Mouse (Mus musculus) lung, embryonic 14.5 days (tissue): ENCODE measurements around the gene Fam161a. TPM values are rescaled to one million over a fixed set of nuclear protein-coding genes. Genes with fewer than 3 reads are reported as not detected.

ENCODE experiments used
- ATAC-seq: fragments of 200-750 bp; cut with Nextera tagmentation; 2 replicates; pipeline ENCODE4 v1.8.0; 2017; ENCODE audit warnings: mild to moderate bottlenecking, moderate TSS enrichment, moderate library complexity; ENCODE audit not compliant: insufficient read depth
- DNase-seq: peaks from one replicate; pipeline ENCODE4 v3.0.0-alpha.2; 2015
- H3K27ac ChIP-seq: fragments of 300-500 bp; sonication (generic); 2 replicates; pipeline ENCODE4 v1.5.1; 2014; ENCODE audit warnings: low read depth, mild to moderate bottlenecking, moderate library complexity
- H3K27me3 ChIP-seq: fragments of 300-500 bp; sonication (generic); 2 replicates; pipeline ENCODE4 v1.6.1; 2014; ENCODE audit warnings: low read length, control low read depth; ENCODE audit not compliant: insufficient read depth
- H3K36me3 ChIP-seq: fragments of 300-500 bp; sonication (generic); 2 replicates; pipeline ENCODE4 v1.6.1; 2014; ENCODE audit warnings: control low read depth; ENCODE audit not compliant: insufficient read depth
- H3K4me1 ChIP-seq: fragments of 300-500 bp; sonication (generic); 2 replicates; pipeline ENCODE4 v1.6.1; 2014; ENCODE audit warnings: antibody characterized with exemption, control low read depth; ENCODE audit not compliant: insufficient read depth
- H3K4me2 ChIP-seq: fragments of 300-500 bp; sonication (generic); 2 replicates; pipeline ENCODE4 v1.6.1; 2014; ENCODE audit warnings: mild to moderate bottlenecking
- H3K4me3 ChIP-seq: fragments of 300-500 bp; sonication (generic); 2 replicates; pipeline ENCODE4 v1.5.1; 2014; ENCODE audit warnings: low read depth, low read length
- H3K9ac ChIP-seq: fragments of 300-500 bp; sonication (generic); 2 replicates; pipeline ENCODE4 v1.6.1; 2014
- H3K9me3 ChIP-seq: fragments of 300-500 bp; sonication (generic); 2 replicates; pipeline ENCODE4 v1.6.1; 2016; ENCODE audit warnings: low read depth, low read length, control low read depth
- CTCF ChIP-seq: IDR thresholded peaks from 2 replicates; pipeline ENCODE4 v1.5.1; 2016; ENCODE audit warnings: antibody characterized with exemption, low read depth
- WGBS: fragments of 180-500 bp; shearing (Covaris S2); extraction: QIAGEN DNeasy Blood & Tissue Kit; methylation state at CpG from one replicate; pipeline ENCODE4 v1.1.7; 2014; 5-methylcytosine and 5-hydroxymethylcytosine counted together
- polyA plus RNA-seq: library from polyadenylated mRNA; unstranded; fragments of >200 nt; fragmentation: Nextera tagmentation; extraction: Ambion mirVana; gene quantifications from 2 replicates; pipeline ENCODE4 v1.2.1, GENCODE M21; 2014

The Fam161a gene
- polyA plus RNA-seq, 1 experiment from 2014 or later, result 3.8 TPM

DNA sequence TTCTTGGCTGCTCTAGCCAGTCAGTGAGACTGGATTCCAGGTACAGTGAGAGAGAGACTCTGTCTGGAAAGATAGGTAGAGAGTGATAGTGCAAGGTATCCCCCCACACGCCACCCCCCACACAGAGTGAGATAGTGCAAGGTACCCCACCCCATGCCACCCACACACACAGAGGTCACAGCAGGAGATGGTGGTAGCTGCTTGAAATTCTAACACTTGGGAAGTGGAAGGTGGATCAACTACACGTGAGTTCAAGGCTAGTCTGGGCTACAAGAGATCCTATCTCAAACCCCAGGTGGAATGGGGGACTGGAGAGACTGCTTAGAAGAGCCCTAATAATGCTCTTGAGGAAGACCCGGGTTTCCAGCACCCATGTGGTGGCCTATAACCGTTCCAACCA lies 26.3 kb upstream of the Fam161a start:
- WGBS, result 37% methylated on average over 4 of the region's 4 CpGs
- Histone ChIP-seq H3K27ac (no peak overlapping the region; the same call in 1 of the 2 replicates), H3K36me3 (peaks cover 20% of the 10 kb centered on the region; the same call in 1 of the 2 replicates), H3K4me3 (peak overlapping the region; percentile 65), H3K9me3 (no peaks in the 10 kb centered on the region), H3K4me1 (0 out of 2 replicates have a peak, but pooled peaks cover 5% of the 10 kb centered on the region), H3K27me3 (no peaks in the 10 kb centered on the region), H3K4me2 (peak overlapping the region; percentile 85), H3K9ac (peak overlapping the region; percentile 74)
- TF ChIP-seq CTCF, result no peak
- no peak for ATAC-seq
- DNase-seq, result no peak

DNA sequence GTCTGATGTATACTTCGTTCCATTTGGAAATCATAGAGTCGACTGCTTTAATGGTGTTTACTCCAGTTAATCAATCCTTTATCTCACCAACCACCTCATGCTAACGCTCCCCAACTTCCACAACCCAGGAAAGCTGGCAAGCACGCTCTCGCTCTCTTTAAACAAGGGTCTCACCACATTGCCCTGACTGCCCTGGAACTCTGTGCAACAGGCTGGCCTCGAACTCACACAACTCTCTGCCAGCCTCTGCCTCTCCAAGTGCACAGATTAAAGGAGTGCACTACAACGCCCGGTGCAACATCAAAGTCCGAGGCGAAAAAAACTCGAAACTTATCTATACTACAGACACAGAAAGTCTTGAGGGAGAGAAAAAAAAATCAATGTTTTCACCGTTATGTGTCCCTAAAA lies 25.8 kb upstream of the Fam161a start:
- peak overlapping the region; percentile 74 for H3K9ac ChIP-seq

DNA sequence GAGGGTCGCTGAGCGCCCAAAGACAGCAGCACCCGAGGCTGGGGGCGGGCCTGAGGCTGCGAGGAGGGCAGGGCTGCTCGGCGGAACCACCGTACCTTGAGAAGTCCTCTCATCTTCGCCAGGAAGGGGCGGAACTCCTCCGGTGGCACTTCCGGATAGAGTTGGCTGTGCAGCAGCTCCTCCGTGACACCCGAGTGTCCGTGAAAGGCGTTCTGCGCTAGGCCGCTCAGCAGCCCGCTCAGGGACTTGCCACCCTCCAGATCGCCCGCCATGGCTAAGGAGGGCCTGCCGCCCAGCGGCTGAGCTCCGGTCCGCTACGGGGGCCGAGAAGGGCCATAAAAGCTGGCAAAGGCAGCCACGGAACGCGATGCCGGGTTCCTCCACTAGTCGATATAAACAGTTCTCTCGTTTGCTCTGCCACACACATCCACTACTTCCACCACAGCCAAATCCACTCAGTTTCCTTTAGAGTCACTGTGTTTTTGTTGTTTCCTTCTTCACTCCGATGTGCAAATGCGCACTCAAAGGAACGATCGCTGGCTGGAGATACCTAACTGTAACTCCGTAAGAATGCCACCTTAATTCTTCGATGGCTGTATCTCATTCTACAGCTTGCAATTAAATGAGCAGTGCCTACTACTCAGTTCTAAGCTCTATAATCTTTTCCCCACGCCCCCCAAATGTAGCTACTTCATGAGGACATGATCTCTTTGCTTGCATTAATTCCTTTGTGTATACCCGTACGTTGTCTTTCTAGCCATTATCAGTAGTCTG lies 25.2 kb upstream of the Fam161a start, which contains the start of the genes Gm28048 and Commd1:
Gene Gm28048, minus strand, starts transcription at position 107 of the 774 bp plus-strand sequence.
Gene Commd1, minus strand, starts transcription at position 399 of the 774 bp plus-strand sequence.
- peak; percentile 72 for TF ChIP-seq CTCF
- 2% methylated on average over 42 of the region's 42 CpGs for WGBS

More for the DNA sequence above, 25.8 kb upstream of the Fam161a start:
- Histone ChIP-seq H3K4me2 (peak overlapping the region; percentile 85), H3K4me1 (0 out of 2 replicates have a peak, but pooled peaks cover 5% of the 10 kb centered on the region), H3K4me3 (peak overlapping the region; percentile 65), H3K27ac (peak overlapping the region; percentile 97), H3K27me3 (no peaks in the 10 kb centered on the region), H3K36me3 (peaks cover 17% of the 10 kb centered on the region; the same call in 1 of the 2 replicates), H3K9me3 (no peaks in the 10 kb centered on the region)
- ATAC-seq, result peak; percentile 35
- no peak for DNase-seq
- WGBS, result 3% methylated on average over 12 of the region's 12 CpGs
- no peak for TF ChIP-seq CTCF

DNA sequence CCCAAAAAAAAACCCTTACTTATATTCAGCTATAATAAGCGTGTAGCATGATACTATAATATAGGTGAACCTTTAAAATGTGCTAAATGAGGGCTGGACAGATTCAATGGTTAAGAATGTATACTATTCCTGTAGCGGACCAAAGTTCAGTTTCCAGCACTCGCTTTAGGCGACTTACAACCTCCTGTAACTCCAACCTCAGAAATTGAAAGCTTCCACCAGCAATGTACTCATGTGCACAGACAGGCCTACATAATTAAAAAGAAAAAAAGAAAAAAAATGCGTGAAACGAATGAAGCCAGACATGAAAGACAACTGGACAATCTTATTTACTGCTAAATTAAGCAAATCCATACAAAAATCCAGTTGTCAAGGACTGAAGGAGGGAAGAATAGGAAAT lies 24.5 kb upstream of the Fam161a start:
- Histone ChIP-seq H3K4me3 (no peak overlapping the region), H3K36me3 (peaks cover 5% of the 10 kb centered on the region; the same call in 1 of the 2 replicates), H3K27me3 (no peaks in the 10 kb centered on the region), H3K27ac (no peak overlapping the region), H3K4me1 (0 out of 2 replicates have a peak, but pooled peaks cover 5% of the 10 kb centered on the region), H3K9ac (no peak overlapping the region), H3K9me3 (no peaks in the 10 kb centered on the region), H3K4me2 (peak overlapping the region; percentile 85; the same call in 1 of the 2 replicates)
- no peak for DNase-seq
- ATAC-seq, result no peak
- WGBS, result 71% methylated on average over 6 of the region's 6 CpGs
- TF ChIP-seq CTCF, result no peak

More for the DNA sequence above, 25.2 kb upstream of the Fam161a start, which contains the start of the genes Gm28048 and Commd1:
- ATAC-seq, result peak; percentile 96
- Histone ChIP-seq H3K9me3 (no peaks in the 10 kb centered on the region), H3K27ac (peak within 1 kb of the TSS; percentile 97), H3K27me3 (no peaks in the 10 kb centered on the region), H3K4me3 (peak within 1 kb of the TSS; percentile 65), H3K36me3 (peaks cover 12% of the 10 kb centered on the region; the same call in 1 of the 2 replicates), H3K9ac (peak within 1 kb of the TSS; percentile 74), H3K4me2 (peak within 1 kb of the TSS; percentile 85), H3K4me1 (0 out of 2 replicates have a peak, but pooled peaks cover 5% of the 10 kb centered on the region)
- DNase-seq, result peak; percentile 98

DNA sequence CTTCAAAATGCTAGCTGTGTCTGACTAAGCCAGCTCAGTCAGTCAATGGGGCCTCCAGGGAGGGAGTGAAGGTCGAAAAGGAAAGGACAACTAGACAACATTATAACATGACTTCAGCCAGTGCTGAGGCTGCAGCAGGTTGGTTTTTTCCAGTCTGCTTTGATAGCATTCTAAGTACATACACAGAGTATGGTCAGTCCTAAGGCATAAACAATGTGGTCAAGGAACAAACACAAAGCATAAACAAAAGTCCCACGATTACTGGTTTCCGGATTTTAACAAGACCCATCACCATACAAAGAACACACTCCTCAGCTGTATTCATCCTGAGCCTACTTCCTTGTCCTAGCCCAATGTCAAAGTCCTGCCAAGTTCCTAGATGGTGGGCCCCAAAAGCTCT lies 21.8 kb upstream of the Fam161a start:
- TF ChIP-seq CTCF, result no peak
- 81% methylated on average over 3 of the region's 3 CpGs for WGBS
- H3K36me3 ChIP-seq, result no peaks in the 10 kb centered on the region

DNA sequence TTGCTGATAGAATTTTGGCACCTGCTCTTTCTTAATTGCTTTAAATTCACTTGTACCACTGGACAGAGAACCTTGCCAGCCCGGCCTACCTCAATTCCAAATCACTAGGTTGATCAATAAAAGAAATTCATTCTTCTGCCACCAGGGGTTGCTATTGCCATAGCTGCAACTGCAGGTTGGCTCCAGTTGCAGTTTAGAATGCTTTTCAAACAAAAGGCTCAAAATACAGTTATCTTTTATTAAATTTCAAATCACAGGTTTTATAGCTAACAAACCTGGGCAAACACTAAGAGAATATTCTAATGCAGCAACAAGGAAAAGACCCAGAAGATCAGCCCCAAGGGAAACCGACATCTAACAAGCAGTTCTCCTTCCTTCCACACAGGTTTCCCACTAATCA lies 20.0 kb upstream of the Fam161a start:
- Histone ChIP-seq H3K9me3 (no peaks in the 10 kb centered on the region), H3K27ac (no peak overlapping the region; the same call in 1 of the 2 replicates), H3K4me2 (no peak overlapping the region), H3K4me3 (no peak overlapping the region), H3K27me3 (no peaks in the 10 kb centered on the region), H3K36me3 (0 out of 2 replicates have a peak, but pooled peaks cover 4% of the 10 kb centered on the region), H3K9ac (no peak overlapping the region), H3K4me1 (no peaks in the 10 kb centered on the region; the same call in 1 of the 2 replicates)
- no peak for ATAC-seq
- peak; percentile 89 for DNase-seq
- TF ChIP-seq CTCF, result peak; percentile 78
- 35% methylated on average over 2 of the region's 2 CpGs for WGBS

More for the DNA sequence above, 21.8 kb upstream of the Fam161a start:
- DNase-seq (no peak), ATAC-seq (no peak)
- Histone ChIP-seq H3K27me3 (no peaks in the 10 kb centered on the region), H3K4me2 (no peak overlapping the region), H3K27ac (no peak overlapping the region), H3K4me1 (0 out of 2 replicates have a peak, but pooled peaks cover 5% of the 10 kb centered on the region), H3K9me3 (no peaks in the 10 kb centered on the region), H3K9ac (no peak overlapping the region), H3K4me3 (no peak overlapping the region)

DNA sequence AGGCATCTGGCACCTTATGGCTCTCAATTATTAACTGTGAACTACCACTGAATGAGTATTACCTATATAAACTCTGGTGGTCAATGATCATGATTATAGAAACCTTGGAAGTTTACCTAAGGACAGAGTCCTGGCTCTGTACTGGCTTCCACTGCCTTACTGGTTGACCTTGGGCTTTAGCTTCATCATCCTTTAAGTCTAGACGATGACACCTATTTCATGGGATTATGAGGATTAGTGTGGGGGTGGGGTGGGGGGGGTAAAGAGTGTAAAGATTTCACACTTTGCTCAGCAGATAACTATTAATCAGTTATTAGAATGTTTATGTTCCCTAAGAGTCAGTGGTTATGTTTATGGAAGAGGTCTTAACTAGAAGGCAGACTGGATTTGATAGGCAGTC lies 17.5 kb upstream of the Fam161a start:
- DNase-seq (no peak), ATAC-seq (peak; percentile 10; the same call in 1 of the 2 replicates)
- WGBS, result 21% methylated on average over 1 of the region's 1 CpGs
- Histone ChIP-seq H3K9ac (peak overlapping the region; percentile 93), H3K36me3 (peaks cover 20% of the 10 kb centered on the region), H3K4me2 (peak overlapping the region; percentile 98), H3K27me3 (no peaks in the 10 kb centered on the region), H3K4me1 (no peaks in the 10 kb centered on the region; the same call in 1 of the 2 replicates), H3K27ac (peak overlapping the region; percentile 95), H3K9me3 (no peaks in the 10 kb centered on the region), H3K4me3 (peak overlapping the region; percentile 83)
- TF ChIP-seq CTCF, result no peak
